Mouse (Mus musculus) c-Kit-positive CD71-positive TER-119-negative erythroid progenitor cells, embryonic 14.5 days (primary cell): ENCODE data around the gene Phf13.
"Not testable (repeated sequence)": the region's sequence is repeated elsewhere in the genome, so short reads cannot be mapped to it uniquely, and the experiment has no call there.

ENCODE experiments used
- DNase-seq: peaks from one replicate; pipeline ENCODE4 v3.0.0-alpha.2; 2013; ENCODE audit warnings: low read depth

Gene Phf13

GRCm38 (mm10) chr4:151996173-151996950, at the start of gene Phf13:
TSS of gene Phf13 (minus strand) at chr4:151996258.
- DNase-seq = peak; percentile 96

- no peak for DNase-seq
Observed at GRCm38 (mm10) chr4:152044609-152045008, 48.6 kb upstream of the Phf13 start.

GRCm38 (mm10) chr4:152043171-152043570, 47.1 kb upstream of the Phf13 start:
- no peak for DNase-seq

- no peak for DNase-seq
Observed at GRCm38 (mm10) chr4:152041924-152042641, 46.0 kb upstream of the Phf13 start.

GRCm38 (mm10) chr4:152039831-152040310, 43.8 kb upstream of the Phf13 start:
- no peak for DNase-seq

GRCm38 (mm10) chr4:152038985-152039830, 43.1 kb upstream of the Phf13 start, which contains the start of gene Nol9:
TSS of gene Nol9 (plus strand) at chr4:152039321.
- peak; percentile 81 for DNase-seq

- no peak for DNase-seq
Observed at GRCm38 (mm10) chr4:152038225-152038984, 42.3 kb upstream of the Phf13 start, which contains the start of gene Tas1r1. TSS of gene Tas1r1 (minus strand) at chr4:152038568.

- DNase-seq = not testable (repeated sequence)
Observed at GRCm38 (mm10) chr4:152036464-152036863, 40.4 kb upstream of the Phf13 start.

- no peak for DNase-seq
Observed at GRCm38 (mm10) chr4:152032922-152033321, 36.9 kb upstream of the Phf13 start.

GRCm38 (mm10) chr4:152029997-152030396, 33.9 kb upstream of the Phf13 start:
- no peak for DNase-seq

GRCm38 (mm10) chr4:152029087-152029486, 33.0 kb upstream of the Phf13 start:
- no peak for DNase-seq

GRCm38 (mm10) chr4:152028456-152028855, 32.4 kb upstream of the Phf13 start:
- DNase-seq = no peak

GRCm38 (mm10) chr4:152027524-152027923, 31.5 kb upstream of the Phf13 start, which contains the start of gene Zbtb48:
TSS of gene Zbtb48 (minus strand) at chr4:152027671.
- peak; percentile 98 for DNase-seq

- no peak for DNase-seq
Observed at GRCm38 (mm10) chr4:152026751-152027508, 30.9 kb upstream of the Phf13 start.

- no peak for DNase-seq
Observed at GRCm38 (mm10) chr4:152024525-152024924, 28.5 kb upstream of the Phf13 start.

GRCm38 (mm10) chr4:152022506-152022905, 26.4 kb upstream of the Phf13 start:
- DNase-seq = no peak

GRCm38 (mm10) chr4:152021568-152022097, 25.6 kb upstream of the Phf13 start:
- DNase-seq = no peak

- DNase-seq = no peak
Observed at GRCm38 (mm10) chr4:152020024-152020423, 24.0 kb upstream of the Phf13 start.

- no peak for DNase-seq
Observed at GRCm38 (mm10) chr4:152019073-152019472, 23.0 kb upstream of the Phf13 start.
